Mouse (Mus musculus): ENCODE results near the gene Anapc10.

DNA sequence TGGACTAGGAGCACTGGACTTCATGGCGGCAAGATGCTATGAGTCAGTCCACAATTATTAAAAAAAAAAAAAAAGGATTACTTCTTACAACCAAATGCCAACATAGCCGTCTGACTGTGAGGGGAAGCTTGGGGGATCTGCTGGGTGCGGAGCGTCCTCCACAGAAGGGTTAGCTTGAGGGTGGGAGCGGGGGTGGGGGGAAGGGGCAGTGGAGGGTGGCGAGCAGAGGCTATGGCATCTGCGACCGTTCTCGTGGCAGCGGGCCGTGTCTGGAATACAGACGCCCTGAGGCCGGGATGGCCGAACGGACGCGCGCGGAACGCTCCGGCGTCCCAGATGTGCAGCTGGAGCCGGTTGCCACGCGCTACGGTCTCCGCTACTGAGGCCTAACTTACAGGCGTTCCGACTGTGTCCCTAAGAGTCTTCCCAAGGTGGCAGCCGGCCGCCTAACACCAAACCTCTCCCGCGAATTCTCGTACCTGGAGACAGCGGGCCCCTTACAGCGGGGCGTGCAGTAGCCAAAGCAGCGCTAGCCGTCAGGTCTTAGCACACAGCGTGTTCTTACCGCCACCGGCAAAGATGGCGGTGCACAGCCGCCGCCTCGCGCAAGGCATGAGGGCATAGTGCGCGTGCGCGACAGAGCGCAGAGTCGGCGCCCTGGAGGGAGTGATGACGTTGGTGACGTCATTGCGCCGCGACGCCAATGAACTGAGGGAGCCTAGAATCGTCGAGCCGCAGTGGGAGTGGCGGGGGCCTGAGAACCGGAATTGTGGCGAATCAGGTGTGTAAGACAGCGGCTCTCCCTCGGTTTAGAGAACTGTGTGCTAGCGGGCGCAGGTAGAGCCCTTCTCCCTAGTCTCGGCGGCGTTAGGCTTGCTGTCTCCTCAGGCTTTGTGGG, at the start of gene Anapc10, which contains the start of gene Abce1:
- TF ChIP-seq CTCF (IDR thresholded peaks at IDR 0.05; ENCODE audit: low read depth) = no peak
- no peak for TF ChIP-seq EP300 (optimal IDR thresholded peaks at IDR 0.05)
